Mouse (Mus musculus) erythroblast, adult 5-6 weeks (primary cell): Measurements from ENCODE around the gene Klk15. TPM values are rescaled to one million over a fixed set of nuclear protein-coding genes. Genes with fewer than 3 reads are reported as not detected.
"Not testable (repeated sequence)": the region's sequence is repeated elsewhere in the genome, so short reads cannot be mapped to it uniquely, and the experiment has no call there.

Experiments used
- ATAC-seq: replicated peaks from 2 replicates; pipeline ENCODE4 v1.8.0; 2016; ENCODE audit warnings: moderate number of reproducible peaks, mild to moderate bottlenecking, moderate TSS enrichment, inconsistent platforms; ENCODE audit not compliant: poor library complexity, low FRiP score, severe bottlenecking
- total RNA-seq, 2 experiments: library from RNA; stranded (forward) in 1 of 2; stranded (reverse) in 1 of 2; fragments of 150-400 nt in 1 of 2; fragments of 200-764, 138-1000 nt in 1 of 2; gene quantifications; 2 replicates each; pipeline versions ENCODE4 v1.2.3 to v1.2.4; 2015 to 2017; ENCODE audit warnings: low replicate concordance in 2 of 2

The Klk15 gene
- total RNA-seq (2015; ENCODE audit: low replicate concordance) (not detected in 2 replicates), total RNA-seq (2017; ENCODE audit: low replicate concordance) (not detected in 2 replicates)

DNA sequence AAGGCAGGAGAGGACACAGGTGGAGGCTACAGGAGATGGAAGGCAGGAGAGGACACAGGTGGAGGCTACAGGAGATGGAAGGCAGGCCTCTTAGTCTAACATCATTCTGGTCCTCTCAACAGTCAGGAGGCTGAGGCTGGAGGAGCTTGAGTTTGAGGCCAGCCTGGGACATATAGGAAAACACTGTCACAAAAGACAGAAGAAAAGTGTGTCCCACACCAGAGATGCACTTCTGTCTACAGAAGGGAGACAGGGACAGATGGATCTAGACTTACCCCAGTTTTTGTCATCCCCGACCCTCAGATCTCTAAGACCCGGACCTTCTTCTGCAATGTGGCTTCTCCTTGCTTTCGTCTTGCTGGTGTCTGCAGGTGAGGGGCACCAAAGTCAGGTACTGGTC, at the start of gene Klk15:
Gene Klk15, plus strand, starts transcription at position 301 of the 400 bp plus-strand sequence.
- no peak for ATAC-seq

DNA sequence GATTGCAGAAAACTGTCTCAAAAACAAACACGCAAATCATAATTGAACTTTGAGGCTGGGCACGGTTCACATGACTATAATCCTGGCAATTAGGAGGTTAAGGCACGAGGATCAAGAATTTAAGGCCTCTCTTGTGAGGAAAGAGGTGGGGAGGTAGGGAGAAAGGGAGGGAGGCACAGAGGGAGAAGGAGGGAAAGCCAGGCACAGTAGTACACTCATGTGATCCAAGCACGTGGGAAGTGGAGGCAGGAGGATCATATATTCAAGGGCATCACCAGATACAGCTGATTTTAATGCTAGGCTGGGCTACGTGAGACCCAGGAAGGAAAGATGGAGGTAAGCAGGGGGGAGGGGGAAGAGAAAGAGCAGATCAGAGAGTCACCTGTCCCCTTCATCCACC, 42.2 kb upstream of the Klk15 start:
- ATAC-seq: no peak

DNA sequence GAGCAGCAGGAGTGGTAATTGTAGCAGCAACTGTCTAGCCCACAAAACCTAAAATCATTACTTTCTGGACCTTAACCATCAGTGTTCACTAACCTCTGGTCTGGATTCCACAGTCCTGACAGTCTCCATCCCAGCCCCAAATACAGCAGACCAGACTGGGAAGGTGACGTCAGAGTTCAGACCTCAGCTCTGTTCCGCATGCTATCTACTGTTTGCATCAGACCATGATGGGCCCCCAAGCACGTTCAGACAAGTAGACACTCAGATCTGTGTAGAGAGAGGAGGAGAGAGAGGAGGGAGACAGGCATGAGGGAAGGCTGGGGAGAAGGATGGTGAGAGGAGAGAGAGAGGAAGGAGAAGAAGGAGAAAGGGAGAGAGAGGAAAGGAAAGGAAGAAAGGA, 41.8 kb upstream of the Klk15 start:
- no peak for ATAC-seq

- no peak for ATAC-seq
These were observed 38.7 kb upstream of the Klk15 start for GRCm38 (mm10) chr7:43894836-43895235.

DNA sequence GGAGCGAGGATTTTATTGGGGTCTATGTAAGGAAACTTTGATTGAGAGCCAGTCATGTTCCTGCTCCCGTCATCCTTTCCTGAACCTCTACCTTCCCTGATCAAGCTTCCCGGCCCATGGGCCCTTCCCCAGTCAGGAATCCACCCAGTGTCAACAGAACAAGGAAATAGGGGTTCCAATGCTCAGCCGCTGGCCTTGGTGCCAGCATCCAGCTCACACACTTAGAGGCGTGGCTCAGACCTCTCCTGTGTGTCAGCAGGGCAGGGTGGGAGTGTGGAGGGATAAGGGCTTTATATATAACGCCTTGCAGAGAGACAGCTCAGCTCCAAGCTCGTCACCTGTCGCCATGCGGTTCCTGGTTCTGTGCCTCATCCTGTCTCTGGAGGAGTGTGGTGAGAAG, 18.7 kb upstream of the Klk15 start:
- no peak for ATAC-seq

DNA sequence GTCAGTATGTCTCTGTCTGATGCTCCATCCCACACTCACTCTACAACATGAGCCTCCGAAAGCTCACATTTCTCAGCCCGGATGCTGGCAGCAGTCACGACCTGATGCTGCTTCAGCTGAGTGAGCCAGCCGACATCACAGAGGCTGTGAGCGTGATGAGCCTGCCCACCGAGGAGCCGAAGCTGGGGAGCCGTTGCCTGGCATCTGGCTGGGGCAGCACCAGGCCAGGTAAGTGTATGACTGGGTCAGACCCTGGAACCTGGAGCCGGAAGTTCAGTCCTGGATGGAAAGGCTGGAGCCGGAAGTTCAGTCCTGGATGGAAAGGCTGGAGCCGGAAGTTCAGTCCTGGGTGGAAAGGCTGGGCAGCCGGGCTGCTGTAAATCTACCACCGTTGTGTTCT, 15.1 kb upstream of the Klk15 start:
- ATAC-seq: no peak

DNA sequence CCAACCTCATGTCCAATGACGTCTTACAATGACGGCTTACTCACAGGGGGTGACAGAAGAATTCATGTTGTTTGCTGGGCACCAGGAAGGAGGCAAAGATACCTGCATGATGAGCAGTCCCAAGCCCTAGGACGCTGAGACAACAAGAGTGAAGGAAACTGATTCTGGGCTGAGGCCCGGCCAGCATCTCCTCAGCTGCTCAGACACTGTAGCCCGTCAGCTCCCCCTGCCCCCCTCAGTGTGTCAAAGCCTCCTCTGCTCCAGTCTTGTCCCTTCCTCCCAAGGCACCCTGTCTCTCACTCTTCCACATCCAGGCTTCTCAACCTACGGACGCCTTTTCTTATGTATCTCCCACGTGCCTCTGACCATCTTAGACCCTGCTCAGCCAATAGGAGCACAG, 14.7 kb upstream of the Klk15 start:
- no peak for ATAC-seq

DNA sequence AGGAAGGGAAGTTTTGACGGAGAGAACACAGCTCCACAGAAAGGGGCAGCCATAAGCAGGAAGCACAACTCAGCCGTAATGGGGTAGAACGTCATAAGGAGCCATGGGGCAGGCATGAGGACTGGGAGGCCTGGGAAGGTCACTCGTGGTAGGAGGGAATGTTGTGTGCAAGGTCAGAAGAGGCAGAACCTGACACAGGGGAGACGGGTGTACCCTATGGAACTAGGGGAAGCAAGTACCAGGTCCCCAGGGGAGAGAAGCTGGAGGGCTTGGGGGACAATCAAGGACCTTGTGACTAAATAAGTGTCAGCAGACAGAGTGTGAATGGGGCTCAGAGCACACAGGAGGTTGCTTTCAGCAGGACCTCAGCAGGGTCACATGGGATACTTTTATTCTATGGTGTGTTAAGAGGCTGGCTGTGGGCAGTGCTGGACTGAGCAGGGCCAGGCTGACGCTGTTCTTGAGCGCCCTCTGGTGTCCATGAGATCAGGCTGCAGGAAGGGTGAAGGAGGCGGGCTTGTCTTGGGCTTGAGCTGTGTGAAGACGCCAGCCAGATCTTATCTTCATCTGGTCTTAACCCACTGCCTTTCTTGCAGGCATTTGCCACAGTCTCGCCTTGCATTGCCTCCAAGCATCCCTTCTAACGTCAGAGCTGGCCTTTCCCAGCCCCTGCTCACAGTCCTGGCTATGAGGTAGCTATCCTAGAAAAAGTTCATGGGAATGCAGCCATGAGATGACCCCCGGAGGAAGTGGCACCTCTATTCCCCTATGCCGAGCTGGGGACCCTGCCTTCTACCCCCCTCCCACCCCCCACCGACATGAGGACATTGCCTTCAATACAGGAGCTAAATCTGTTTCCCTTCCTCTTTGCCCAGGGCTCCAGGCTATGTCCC, 13.7 kb upstream of the Klk15 start:
- no peak for ATAC-seq

DNA sequence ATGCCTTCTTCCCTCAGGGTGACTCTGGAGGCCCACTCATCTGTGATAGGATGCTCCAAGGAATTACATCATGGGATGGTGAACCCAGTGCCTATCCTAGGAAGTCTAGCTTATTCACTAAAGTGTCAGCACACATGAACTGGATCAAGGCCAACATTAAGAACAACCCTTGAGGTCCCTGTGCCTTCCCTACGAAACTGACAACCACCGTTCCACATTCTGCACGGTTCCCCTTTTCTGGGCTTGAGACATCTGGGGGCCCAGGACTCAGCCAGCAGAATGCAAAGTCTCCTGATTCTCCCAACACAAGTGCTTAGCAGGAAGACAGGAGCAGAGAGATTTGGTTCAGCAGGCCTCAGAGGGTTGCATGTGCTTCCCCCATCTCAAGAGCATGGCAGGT, 13.0 kb upstream of the Klk15 start:
- ATAC-seq: no peak

GRCm38 (mm10) chr7:43921087-43921486, 12.5 kb upstream of the Klk15 start:
- no peak for ATAC-seq

GRCm38 (mm10) chr7:43921941-43922340, 11.6 kb upstream of the Klk15 start:
- ATAC-seq: no peak

DNA sequence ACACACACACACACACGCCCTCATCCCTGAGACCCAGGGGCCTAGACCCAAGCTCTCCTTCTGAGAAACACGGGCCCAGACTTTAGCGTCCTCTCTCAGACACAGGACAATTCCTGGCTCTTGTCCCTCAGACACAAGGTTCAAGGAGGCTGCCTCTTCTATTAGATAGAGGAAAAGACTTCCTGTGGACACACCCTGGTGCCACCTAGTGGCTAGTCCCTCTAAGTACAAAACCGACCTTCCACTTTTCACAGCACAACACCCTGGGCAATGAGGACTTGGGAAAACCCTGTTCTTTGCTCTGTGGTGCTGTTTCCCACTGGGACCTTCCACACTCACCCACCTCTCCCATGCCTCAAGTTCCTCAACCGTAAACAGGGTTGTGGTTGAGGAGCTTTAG, 7.6 kb upstream of the Klk15 start:
- ATAC-seq: no peak

DNA sequence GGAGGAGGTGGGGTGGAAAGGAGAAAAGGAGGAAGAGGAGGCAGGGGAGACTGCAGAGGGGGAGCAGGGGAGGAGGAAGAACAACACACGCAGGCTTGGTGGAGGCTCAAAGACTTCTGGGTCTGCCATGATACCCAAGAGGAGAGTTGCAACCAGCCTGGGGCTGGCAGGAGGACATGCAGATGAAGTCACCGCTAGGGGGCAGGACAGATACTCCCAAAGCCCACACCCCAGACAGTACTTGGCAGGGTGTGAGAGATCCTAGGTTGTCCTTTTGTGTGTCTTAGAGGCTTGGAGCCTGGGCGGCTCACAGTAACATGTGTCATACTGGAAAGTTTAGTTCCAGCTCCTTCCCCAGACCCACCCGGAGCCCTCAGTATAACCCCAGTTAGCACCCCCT, 5.0 kb upstream of the Klk15 start:
- ATAC-seq: no peak

DNA sequence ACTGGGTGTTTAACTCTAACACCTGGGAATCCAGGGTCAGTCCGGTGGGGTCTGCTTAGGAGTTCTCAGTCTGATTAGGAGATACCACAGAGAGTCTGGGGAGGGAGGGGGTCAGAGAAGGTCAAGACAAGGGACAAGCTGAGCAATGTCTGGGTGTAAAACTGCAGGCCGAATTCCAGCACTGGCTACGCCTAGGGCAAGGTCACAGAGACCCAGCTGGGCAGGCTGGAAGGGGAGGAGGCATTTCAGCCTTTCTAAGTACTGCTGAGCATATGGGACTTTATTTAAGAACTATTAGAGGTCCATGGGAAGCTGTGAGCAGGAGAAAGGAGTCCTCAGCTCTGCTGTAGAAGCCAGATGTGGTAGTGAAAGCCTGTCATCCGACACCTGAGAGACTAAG, 1.2 kb upstream of the Klk15 start:
- no peak for ATAC-seq

DNA sequence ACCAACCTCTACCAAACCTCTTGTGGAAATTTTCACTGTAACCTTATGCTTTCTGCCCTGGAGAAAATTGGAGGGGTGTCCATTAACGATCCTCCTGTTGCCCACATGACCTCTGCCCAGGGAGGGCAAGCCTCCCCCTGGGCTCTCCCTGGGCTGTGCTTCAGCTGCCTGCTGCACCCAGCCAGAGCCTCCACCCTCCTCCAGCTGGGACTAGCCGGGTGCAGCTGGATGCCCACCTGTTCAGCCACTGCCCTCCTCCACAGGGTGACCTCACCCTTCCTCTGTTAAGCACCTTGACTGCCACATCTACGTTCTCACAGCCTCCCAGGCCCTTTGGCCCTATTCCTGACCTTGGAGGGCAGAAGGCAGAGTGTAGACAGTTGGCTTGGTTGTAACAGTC, 1.2 kb downstream of the Klk15 start:
- no peak for ATAC-seq

GRCm38 (mm10) chr7:43936551-43936950, 3.0 kb downstream of the Klk15 start:
- ATAC-seq: no peak

- not testable (repeated sequence) for ATAC-seq
These were observed 8.8 kb downstream of the Klk15 start for GRCm38 (mm10) chr7:43942293-43942692.

DNA sequence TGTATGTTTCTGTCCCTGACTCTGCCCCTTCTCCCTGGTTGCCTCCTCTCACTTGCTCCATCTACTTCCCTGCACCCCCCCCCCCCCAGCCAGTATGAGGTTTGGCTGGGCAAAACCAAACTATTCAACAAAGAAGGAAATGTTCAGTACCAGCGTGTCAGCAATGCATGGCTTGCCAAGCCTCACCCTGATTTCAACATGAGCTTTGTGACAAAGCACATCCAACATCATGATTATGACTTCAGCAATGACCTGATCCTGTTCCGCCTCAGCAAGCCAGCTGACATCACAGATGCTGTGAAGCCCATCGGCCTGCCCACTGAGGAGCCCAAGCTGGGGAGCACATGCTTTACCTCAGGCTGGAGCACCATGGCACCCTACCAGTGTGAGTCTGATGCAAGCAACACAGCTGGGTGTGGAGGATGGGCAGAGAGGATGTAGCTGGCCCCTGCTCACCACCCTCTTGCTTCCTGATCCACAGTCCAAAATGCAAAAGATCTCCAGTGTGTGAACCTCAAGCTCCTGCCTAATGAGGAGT, 11.3 kb downstream of the Klk15 start:
- no peak for ATAC-seq

- ATAC-seq: no peak
These were observed 16.8 kb downstream of the Klk15 start, which contains the start of gene Klk1b8 for GRCm38 (mm10) chr7:43950364-43950763. Gene Klk1b8, plus strand, starts transcription at chr7:43950664.

DNA sequence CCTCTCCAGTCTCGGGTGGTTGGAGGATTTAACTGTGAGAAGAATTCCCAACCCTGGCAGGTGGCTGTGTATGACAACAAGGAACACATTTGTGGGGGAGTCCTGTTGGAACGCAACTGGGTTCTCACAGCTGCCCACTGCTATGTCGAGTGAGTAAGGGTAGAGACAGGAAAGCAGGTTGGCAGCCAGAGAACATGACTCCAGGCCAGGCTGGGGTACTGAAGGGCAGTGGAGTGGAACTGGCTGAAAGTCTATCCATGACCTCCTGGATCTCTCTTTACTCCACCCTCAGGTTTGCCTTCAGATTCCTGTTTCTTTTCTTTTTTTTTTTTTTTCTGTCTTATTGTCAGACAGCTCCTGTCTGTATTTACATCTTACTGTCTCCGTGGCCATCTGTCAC, 19.2 kb downstream of the Klk15 start:
- no peak for ATAC-seq

- no peak for ATAC-seq
These were observed 32.9 kb downstream of the Klk15 start, which contains the start of gene Klk1b1 for GRCm38 (mm10) chr7:43966451-43966850. Gene Klk1b1, plus strand, starts transcription at chr7:43966751.
